Mouse (Mus musculus): ENCODE data around the gene Gzme. TPM values are rescaled to one million over a fixed set of nuclear protein-coding genes. Genes with fewer than 3 reads are reported as not detected.

Gene Gzme
- polyA plus RNA-seq, 1 experiment from 2014 or later: not detected

DNA sequence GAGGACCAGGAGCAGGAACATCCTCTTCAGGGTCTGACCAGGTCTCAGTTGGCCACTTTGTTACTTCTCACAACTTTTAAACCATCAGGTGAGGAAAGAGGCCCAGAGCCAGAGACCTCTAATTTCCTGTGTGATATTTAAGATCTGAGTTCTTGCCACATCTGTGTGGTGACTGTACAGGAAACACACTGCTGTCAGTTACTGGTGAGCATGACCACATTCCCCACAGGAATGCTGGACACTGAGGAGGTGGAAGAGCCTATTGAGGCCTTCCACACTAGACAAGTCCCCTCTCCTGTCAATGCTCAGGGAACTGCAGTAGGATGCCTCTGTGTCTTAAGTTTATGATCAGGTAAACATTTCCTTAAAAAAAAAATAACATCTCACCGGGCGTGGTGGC, 35.3 kb downstream of the Gzme start, which contains the start of gene Mcpt8:
Gene Mcpt8 (minus strand): TSS at position 107 of the 400 bp plus-strand sequence.
- H3K4me2 ChIP-seq (replicated peaks): no peak within 1 kb of the TSS
- DNase-seq (ENCODE audit: low spot score) (peak; percentile 11), ATAC-seq (ENCODE audit: low FRiP score) (no peak)
- no peak within 1 kb of the TSS for H3K9ac ChIP-seq
- no peaks in the 10 kb centered on the region for H3K4me1 ChIP-seq (replicated peaks; ENCODE audit: control insufficient read depth, insufficient read depth, low read length)
- no peaks in the 10 kb centered on the region for H3K36me3 ChIP-seq (replicated peaks; ENCODE audit: control insufficient read depth, insufficient read depth)
- no peaks in the 10 kb centered on the region for H3K27me3 ChIP-seq (ENCODE audit: control insufficient read depth, insufficient read depth, low read length)
- H3K9me3 ChIP-seq (ENCODE audit: control insufficient read depth, low read length): no peaks in the 10 kb centered on the region
- WGBS: 100% methylated on average over 2 of the region's 2 CpGs
- no peak within 1 kb of the TSS for H3K4me3 ChIP-seq (replicated peaks; ENCODE audit: low read length)
- H3K27ac ChIP-seq: no peak within 1 kb of the TSS

DNA sequence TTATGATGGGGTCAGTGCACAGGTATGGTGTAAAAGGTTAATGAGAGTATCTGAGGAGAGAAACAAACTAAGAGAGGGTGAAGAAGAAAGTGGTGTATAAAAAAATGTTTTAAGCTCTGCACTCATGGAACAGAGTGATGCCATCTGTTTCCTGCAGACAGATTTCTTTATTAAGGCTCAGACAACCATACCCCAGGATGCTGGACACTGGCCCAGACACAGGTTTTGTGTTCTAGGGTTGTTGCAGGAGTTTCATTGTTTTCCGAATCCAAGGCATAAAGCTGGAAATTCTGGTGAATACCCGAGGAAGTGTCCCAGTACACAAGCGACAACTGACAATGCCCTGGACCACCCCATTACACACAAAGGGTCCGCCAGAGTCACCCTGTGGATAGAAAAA, 38.4 kb downstream of the Gzme start:
- H3K9ac ChIP-seq: no peak overlapping the region

More for the DNA sequence above, 38.4 kb downstream of the Gzme start:
- H3K36me3 ChIP-seq (replicated peaks; ENCODE audit: control insufficient read depth, insufficient read depth): no peaks in the 10 kb centered on the region
- H3K27ac ChIP-seq: no peak overlapping the region
- no peaks in the 10 kb centered on the region for H3K27me3 ChIP-seq (ENCODE audit: control insufficient read depth, insufficient read depth, low read length)
- ATAC-seq (ENCODE audit: low FRiP score): no peak
- H3K4me3 ChIP-seq (replicated peaks; ENCODE audit: low read length): no peak overlapping the region
- DNase-seq (ENCODE audit: low spot score): peak; percentile 23
- WGBS: 63% methylated on average over 4 of the region's 4 CpGs
- H3K9me3 ChIP-seq (ENCODE audit: control insufficient read depth, low read length): no peaks in the 10 kb centered on the region
- no peaks in the 10 kb centered on the region for H3K4me1 ChIP-seq (replicated peaks; ENCODE audit: control insufficient read depth, insufficient read depth, low read length)
- H3K4me2 ChIP-seq (replicated peaks): no peak overlapping the region

Small RNA genes lying within 50 kb of the gene (microRNA-seq; reads per million reads assigned to microRNA genes)
- gene Mir6949: not detected

Other genes with a start within 250 kb of the Gzme start
- gene Cbln3, start 236.2 kb downstream of the Gzme start, polyA plus RNA-seq (2014; fragmentation: Nextera tagmentation; extraction: Ambion mirVana): 0.51 and 0.56 TPM in 2 replicates
- gene Khnyn, start 235.7 kb downstream of the Gzme start, polyA plus RNA-seq (2014; fragmentation: Nextera tagmentation; extraction: Ambion mirVana): 6.6 and 7.0 TPM in 2 replicates
- 131 and 138 TPM in 2 replicates for gene Sdr39u1, start 220.3 kb downstream of the Gzme start, polyA plus RNA-seq (2014; fragmentation: Nextera tagmentation; extraction: Ambion mirVana)
- gene Cma1, start 175.9 kb downstream of the Gzme start, polyA plus RNA-seq (2014; fragmentation: Nextera tagmentation; extraction: Ambion mirVana): 0.60 TPM in 1 of 2 replicates, not detected in the other
- not detected in 2 replicates for gene Cma2, start 169.6 kb downstream of the Gzme start, polyA plus RNA-seq (2014; fragmentation: Nextera tagmentation; extraction: Ambion mirVana)
- not detected in 2 replicates for gene Mcpt1, start 102.7 kb downstream of the Gzme start, polyA plus RNA-seq (2014; fragmentation: Nextera tagmentation; extraction: Ambion mirVana)
- not detected in 2 replicates for gene Mcpt9, start 90.1 kb downstream of the Gzme start, polyA plus RNA-seq (2014; fragmentation: Nextera tagmentation; extraction: Ambion mirVana)
- gene Mcpt2, start 78.6 kb downstream of the Gzme start, polyA plus RNA-seq (2014; fragmentation: Nextera tagmentation; extraction: Ambion mirVana): not detected in 2 replicates
- gene Mcpt4, start 58.3 kb downstream of the Gzme start, polyA plus RNA-seq (2014; fragmentation: Nextera tagmentation; extraction: Ambion mirVana): not detected in 2 replicates
- gene Mcpt8, start 35.4 kb downstream of the Gzme start, polyA plus RNA-seq (2014; fragmentation: Nextera tagmentation; extraction: Ambion mirVana): not detected in 2 replicates
- not detected in 2 replicates for gene Ctsg, start 18.1 kb downstream of the Gzme start, polyA plus RNA-seq (2014; fragmentation: Nextera tagmentation; extraction: Ambion mirVana)
- not detected in 2 replicates for gene Gzmd, start 12.0 kb upstream of the Gzme start, polyA plus RNA-seq (2014; fragmentation: Nextera tagmentation; extraction: Ambion mirVana)
- not detected in 2 replicates for gene Gzmg, start 39.0 kb upstream of the Gzme start, polyA plus RNA-seq (2014; fragmentation: Nextera tagmentation; extraction: Ambion mirVana)
- gene Gzmn, start 54.0 kb upstream of the Gzme start, polyA plus RNA-seq (2014; fragmentation: Nextera tagmentation; extraction: Ambion mirVana): not detected in 2 replicates
- gene Gzmf, start 90.8 kb upstream of the Gzme start, polyA plus RNA-seq (2014; fragmentation: Nextera tagmentation; extraction: Ambion mirVana): not detected in 2 replicates
- gene Gzmc, start 114.0 kb upstream of the Gzme start, polyA plus RNA-seq (2014; fragmentation: Nextera tagmentation; extraction: Ambion mirVana): not detected in 2 replicates
- gene Gzmb, start 141.6 kb upstream of the Gzme start, polyA plus RNA-seq (2014; fragmentation: Nextera tagmentation; extraction: Ambion mirVana): not detected in 2 replicates
- gene Atp12a, start 244.4 kb upstream of the Gzme start, polyA plus RNA-seq (2014; fragmentation: Nextera tagmentation; extraction: Ambion mirVana): 0.29 and 0.35 TPM in 2 replicates

Measured in hindbrain, embryonic 14.5 days (tissue).